Mouse (Mus musculus) midbrain, embryonic 11.5 days (tissue): ENCODE data around the gene Nudt9. TPM values are rescaled to one million over a fixed set of nuclear protein-coding genes. Genes with fewer than 3 reads are reported as not detected.

ENCODE experiments used
- ATAC-seq: fragments of 200-750 bp; cut with Nextera tagmentation; 2 replicates; pipeline ENCODE4 v1.8.0; 2017; ENCODE audit warnings: moderate TSS enrichment, moderate library complexity; ENCODE audit not compliant: low FRiP score
- DNase-seq: peaks from one replicate; pipeline ENCODE4 v3.0.0; 2015; ENCODE audit warnings: low spot score; ENCODE audit errors: missing footprints
- H3K27ac ChIP-seq: fragments of 300-500 bp; sonication (generic); 2 replicates; pipeline ENCODE4 v1.5.1; 2014; ENCODE audit warnings: low read depth, low read length
- H3K27me3 ChIP-seq: fragments of 300-500 bp; sonication (generic); 2 replicates; pipeline ENCODE4 v1.6.1; 2014; ENCODE audit warnings: mild to moderate bottlenecking, low read length, moderate library complexity, mixed read lengths; ENCODE audit not compliant: control insufficient read depth, insufficient read depth
- H3K36me3 ChIP-seq: fragments of 300-500 bp; sonication (generic); 2 replicates; pipeline ENCODE4 v1.6.1; 2014; ENCODE audit warnings: mild to moderate bottlenecking, low read length, moderate library complexity, mixed read lengths; ENCODE audit not compliant: control insufficient read depth, insufficient read depth
- H3K4me1 ChIP-seq: fragments of 300-500 bp; sonication (generic); 2 replicates; pipeline ENCODE4 v1.6.1; 2014; ENCODE audit warnings: low read length; ENCODE audit not compliant: control insufficient read depth, insufficient read depth
- H3K4me2 ChIP-seq: fragments of 300-500 bp; sonication (generic); 2 replicates; pipeline ENCODE4 v1.6.1; 2014; ENCODE audit warnings: mild to moderate bottlenecking, moderate library complexity
- H3K4me3 ChIP-seq: fragments of 300-500 bp; sonication (generic); 2 replicates; pipeline ENCODE4 v1.5.1; 2014; ENCODE audit warnings: low read depth, low read length
- H3K9ac ChIP-seq: fragments of 300-500 bp; sonication (generic); 2 replicates; pipeline ENCODE4 v1.6.1; 2014; ENCODE audit warnings: low read length
- H3K9me3 ChIP-seq: fragments of 300-500 bp; sonication (generic); 2 replicates; pipeline ENCODE4 v1.6.1; 2016; ENCODE audit warnings: low read length; ENCODE audit not compliant: control insufficient read depth
- WGBS: fragments of 180-500 bp; shearing (Covaris S2); extraction: QIAGEN DNeasy Blood & Tissue Kit; methylation state at CpG from one replicate; pipeline ENCODE4 v1.1.7; 2014; 5-methylcytosine and 5-hydroxymethylcytosine counted together
- microRNA-seq: library from miRNA; unstranded; fragments of <30 nt; microRNA quantifications from one replicate; pipeline ENCODE4, GENCODE M21; 2017
- polyA plus RNA-seq: library from polyadenylated mRNA; unstranded; fragments of >200 nt; fragmentation: Nextera tagmentation; extraction: Ambion mirVana; gene quantifications from 2 replicates; pipeline ENCODE4 v1.2.1, GENCODE M21; 2014

Nudt9 gene
- polyA plus RNA-seq, 1 experiment from 2014 or later = 61.8 TPM

- 10% methylated on average over 18 of the region's 18 CpGs for WGBS
These were observed 62.8 kb downstream of the Nudt9 start for GRCm38 (mm10) chr5:104108879-104109369.

GRCm38 (mm10) chr5:104109516-104109915 is 63.4 kb downstream of the Nudt9 start:
- peak; percentile 90 for DNase-seq
- no peak for ATAC-seq
- Histone ChIP-seq H3K9me3 (no peaks in the 10 kb centered on the region), H3K27ac (peak overlapping the region; percentile 82), H3K27me3 (peaks cover 8% of the 10 kb centered on the region), H3K36me3 (no peaks in the 10 kb centered on the region), H3K9ac (peak overlapping the region; percentile 33; the same call in 1 of the 2 replicates), H3K4me2 (peak overlapping the region; percentile 40), H3K4me1 (peaks cover 54% of the 10 kb centered on the region), H3K4me3 (no peak overlapping the region)
- WGBS = 24% methylated on average over 3 of the region's 3 CpGs

More at GRCm38 (mm10) chr5:104108879-104109369, 62.8 kb downstream of the Nudt9 start:
- Histone ChIP-seq H3K4me3 (peak overlapping the region; percentile 15; the same call in 1 of the 2 replicates), H3K27me3 (peaks cover 8% of the 10 kb centered on the region), H3K9ac (peak overlapping the region; percentile 41), H3K27ac (peak overlapping the region; percentile 82), H3K36me3 (no peaks in the 10 kb centered on the region), H3K4me1 (peaks cover 55% of the 10 kb centered on the region), H3K9me3 (no peaks in the 10 kb centered on the region), H3K4me2 (peak overlapping the region; percentile 40)
- ATAC-seq = peak; percentile 58
- peak; percentile 96 for DNase-seq

- ATAC-seq (peak; percentile 88), DNase-seq (peak; percentile 95)
- peak overlapping the region; percentile 12 for H3K4me2 ChIP-seq
- peaks cover 54% of the 10 kb centered on the region for H3K4me1 ChIP-seq
- 8% methylated on average over 9 of the region's 9 CpGs for WGBS
- H3K27ac ChIP-seq = peak overlapping the region; percentile 82
- peaks cover 8% of the 10 kb centered on the region for H3K27me3 ChIP-seq
- no peak overlapping the region for H3K4me3 ChIP-seq
- H3K36me3 ChIP-seq = no peaks in the 10 kb centered on the region
- H3K9me3 ChIP-seq = no peaks in the 10 kb centered on the region
- H3K9ac ChIP-seq = peak overlapping the region; percentile 36; the same call in 1 of the 2 replicates
These were observed 64.2 kb downstream of the Nudt9 start for GRCm38 (mm10) chr5:104110171-104110920.

- H3K9ac ChIP-seq = no peak overlapping the region
- ATAC-seq (no peak), DNase-seq (no peak)
- WGBS = 21% methylated on average over 9 of the region's 9 CpGs
- H3K4me2 ChIP-seq = no peak overlapping the region; the same call in 1 of the 2 replicates
- H3K36me3 ChIP-seq = no peaks in the 10 kb centered on the region
- no peaks in the 10 kb centered on the region for H3K9me3 ChIP-seq
- H3K4me1 ChIP-seq = peaks cover 54% of the 10 kb centered on the region
- H3K27me3 ChIP-seq = peaks cover 7% of the 10 kb centered on the region
- no peak overlapping the region for H3K4me3 ChIP-seq
- H3K27ac ChIP-seq = no peak overlapping the region
These were observed 65.9 kb downstream of the Nudt9 start for GRCm38 (mm10) chr5:104112016-104112415.

- WGBS = 48% methylated on average over 5 of the region's 5 CpGs
- no peak overlapping the region for H3K9ac ChIP-seq
- H3K27ac ChIP-seq = no peak overlapping the region
These were observed 66.4 kb downstream of the Nudt9 start for GRCm38 (mm10) chr5:104112511-104112910.

DNA sequence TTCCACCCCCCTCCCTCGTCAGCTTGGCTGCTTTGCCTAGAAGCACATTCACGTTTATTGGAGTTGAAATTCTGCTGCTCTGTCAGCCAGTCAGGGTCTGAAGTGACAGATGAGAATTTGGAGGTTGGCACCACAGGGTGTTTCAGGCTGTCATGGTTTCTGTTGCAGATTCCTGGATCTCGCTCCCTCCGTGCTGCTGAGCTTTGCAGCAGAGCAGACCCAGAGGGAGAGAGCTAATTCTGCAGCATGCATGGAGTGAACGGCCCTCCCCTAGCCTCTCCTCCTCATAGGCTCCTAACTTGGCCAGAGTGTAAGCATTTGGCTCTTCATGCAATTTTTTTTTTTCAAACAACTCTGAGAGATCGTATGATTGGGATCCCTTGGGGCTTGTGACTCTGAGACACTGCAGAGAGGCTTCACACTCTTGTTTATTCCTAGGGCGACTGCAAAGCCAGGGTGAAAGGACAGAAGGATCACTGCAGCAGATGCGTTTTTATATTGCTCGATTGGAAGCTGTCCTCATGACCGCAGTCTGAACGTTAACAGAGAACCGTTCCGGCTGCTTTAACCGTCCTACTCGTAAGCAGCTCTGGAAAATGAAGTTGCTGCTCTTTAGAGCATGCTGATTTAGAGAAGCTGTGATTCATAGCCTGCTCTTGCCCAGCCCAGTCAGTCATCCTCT is 67.5 kb downstream of the Nudt9 start, which contains the start of gene Sparcl1:
Gene Sparcl1 (minus strand): TSS at position 243 of the 682 bp plus-strand sequence.
- Histone ChIP-seq H3K36me3 (no peaks in the 10 kb centered on the region), H3K4me3 (no peak within 1 kb of the TSS), H3K27ac (0 out of 2 replicates have a peak within 1 kb of the TSS, but pooled peaks have one; percentile 20), H3K9ac (0 out of 2 replicates have a peak within 1 kb of the TSS, but pooled peaks have one; percentile 20), H3K4me2 (0 out of 2 replicates have a peak within 1 kb of the TSS, but pooled peaks have one; percentile 2), H3K4me1 (peaks cover 48% of the 10 kb centered on the region), H3K9me3 (no peaks in the 10 kb centered on the region), H3K27me3 (peaks cover 2% of the 10 kb centered on the region; the same call in 1 of the 2 replicates)
- no peak for ATAC-seq
- no peak for DNase-seq
- 33% methylated on average over 15 of the region's 15 CpGs for WGBS

More at GRCm38 (mm10) chr5:104112511-104112910, 66.4 kb downstream of the Nudt9 start:
- no peaks in the 10 kb centered on the region for H3K9me3 ChIP-seq
- H3K4me1 ChIP-seq = peaks cover 54% of the 10 kb centered on the region
- DNase-seq (no peak), ATAC-seq (no peak)
- H3K4me2 ChIP-seq = 0 out of 2 replicates have a peak overlapping the region, but pooled peaks have one; percentile 1
- H3K36me3 ChIP-seq = no peaks in the 10 kb centered on the region
- peaks cover 6% of the 10 kb centered on the region for H3K27me3 ChIP-seq
- H3K4me3 ChIP-seq = no peak overlapping the region

Small RNAs within 50 kb of the gene (microRNA-seq; reads per million reads assigned to microRNA genes)
- gene Mir5619 = 6.3 reads per million, percentile 24 among the genes with 10 or more reads in this experiment

Other genes with a start within 250 kb of the Nudt9 start
- 16.5 and 16.9 TPM in 2 replicates for gene Klhl8, start 135.0 kb upstream of the Nudt9 start, polyA plus RNA-seq
- gene Hsd17b13, start 68.9 kb upstream of the Nudt9 start, polyA plus RNA-seq = not detected in 2 replicates
- 1.1 TPM in 2 replicates for gene Hsd17b11, start 24.4 kb upstream of the Nudt9 start, polyA plus RNA-seq
- 0.29 TPM in 1 of 2 replicates, not detected in the other for gene Gm17660, start 31.3 kb downstream of the Nudt9 start, polyA plus RNA-seq
- gene Sparcl1, start 67.4 kb downstream of the Nudt9 start, polyA plus RNA-seq = 49.8 and 58.3 TPM in 2 replicates
- not detected in 2 replicates for gene Dspp, start 124.4 kb downstream of the Nudt9 start, polyA plus RNA-seq
- gene Dmp1, start 156.3 kb downstream of the Nudt9 start, polyA plus RNA-seq = 0.93 and 1.4 TPM in 2 replicates